ENCODE assay signal across 32 mouse cellular contexts in genomic region chr6:71713532-71713931, GRCm38 (mm10). TPM values are rescaled to one million over a fixed set of nuclear protein-coding genes. Genes with fewer than 3 reads are reported as not detected.
DNase-seq lines count a peak whose midpoint lies in the region; ATAC-seq and TF ChIP-seq lines count a peak whose summit lies in the region.
"Had no signal": no experiment of that assay in that cellular context is flagged by ENCODE, and none has a peak within 500 bp of the region (broad histone marks: within the 10 kb centered on the region; RNA-seq: fewer than 3 reads in every experiment).

No protein-coding gene starts in this region.

- 86% methylated on average over 2 of the region's 2 CpGs for WGBS in forebrain, postnatal 0 days
- 92% methylated on average over 2 of the region's 2 CpGs for WGBS in forebrain, embryonic 15.5 days
- WGBS in kidney, embryonic 14.5 days, result 84% methylated on average over 2 of the region's 2 CpGs

- intact Hi-C loops in left cerebral cortex, adult 2 months (cut with DNase I), result no loop called here

- DNase-seq in forebrain, postnatal 0 days, result no peak
- DNase-seq in left cerebral cortex, adult 2 months (ENCODE audit: extremely low spot score in 1 of 2, low spot score in 2 of 2), result no peak
- no peak for DNase-seq in left cerebral cortex, adult 18-20 months (ENCODE audit: low spot score in 2 of 2)
- peak; percentile 12 for DNase-seq in thymus, postnatal 4 days
- DNase-seq in thymus, postnatal 0 days (ENCODE audit: low spot score), result no peak
- DNase-seq in embryo, embryonic 9.5 days (ENCODE audit: extremely low spot score), result no peak
- DNase-seq: adrenal gland, adult 2 months; adrenal gland, postnatal 36 days; cerebellum, adult 18-20 months; cerebellum, postnatal 10 days; gastrocnemius, postnatal 25 days; heart, postnatal 14 days; kidney, adult 9 months; kidney, postnatal 25 days; liver, embryonic 13.5 days; lung, adult 18-20 months; lung, postnatal 14 days; right cerebral cortex, adult 18-20 months; thymus, postnatal 25 days had no signal

- ATAC-seq in forebrain, postnatal 0 days, result no peak
- ATAC-seq in forebrain, embryonic 15.5 days (replicated peaks), result no peak
- ATAC-seq in kidney, embryonic 14.5 days (ENCODE audit: low FRiP score, low TSS enrichment), result no peak
- ATAC-seq: hindbrain, embryonic 16.5 days; intestine, embryonic 16.5 days; midbrain, embryonic 16.5 days had no signal

- no peak overlapping the region for H3K9ac ChIP-seq in forebrain, postnatal 0 days
- H3K9ac ChIP-seq in forebrain, embryonic 15.5 days (replicated peaks), result no peak overlapping the region
- H3K9ac ChIP-seq in kidney, embryonic 14.5 days (ENCODE audit: low read depth, low read length), result no peak overlapping the region
- H3K9ac ChIP-seq: embryonic facial prominence, embryonic 15.5 days; forebrain, embryonic 12.5 days; limb, embryonic 15.5 days; liver, embryonic 13.5 days; neural tube, embryonic 12.5 days had no signal

- no peaks in the 10 kb centered on the region for H3K9me3 ChIP-seq in forebrain, postnatal 0 days (ENCODE audit: low read length)
- H3K9me3 ChIP-seq in forebrain, embryonic 15.5 days, result no peaks in the 10 kb centered on the region
- H3K9me3 ChIP-seq in kidney, embryonic 14.5 days (ENCODE audit: control insufficient read depth, low read length), result no peaks in the 10 kb centered on the region
- H3K9me3 ChIP-seq: embryonic facial prominence, embryonic 10.5 days; embryonic facial prominence, embryonic 15.5 days; forebrain, embryonic 12.5 days; limb, embryonic 10.5 days; limb, embryonic 15.5 days; liver, embryonic 13.5 days; midbrain, embryonic 10.5 days; neural tube, embryonic 12.5 days had no signal

- peak; percentile 13; the same call in 1 of the 2 replicates for TF ChIP-seq CTCF in forebrain, postnatal 0 days (IDR thresholded peaks at IDR 0.05; ENCODE audit: low read depth)
- TF ChIP-seq CTCF in left cerebral cortex, adult 2 months (IDR thresholded peaks at IDR 0.05), result peak; percentile 3; the same call in 1 of the 2 replicates

- no peak overlapping the region for H3K27ac ChIP-seq in forebrain, postnatal 0 days (ENCODE audit: low read depth, low read length)
- no peak overlapping the region for H3K27ac ChIP-seq in forebrain, embryonic 15.5 days (replicated peaks)
- no peak overlapping the region for H3K27ac ChIP-seq in left cerebral cortex, adult 2 months
- H3K27ac ChIP-seq in kidney, embryonic 14.5 days (ENCODE audit: low read depth, low read length), result no peak overlapping the region
- H3K27ac ChIP-seq: embryonic facial prominence, embryonic 10.5 days; embryonic facial prominence, embryonic 15.5 days; forebrain, embryonic 12.5 days; limb, embryonic 10.5 days; limb, embryonic 15.5 days; liver, embryonic 13.5 days; midbrain, embryonic 10.5 days; neural tube, embryonic 12.5 days had no signal

- H3K36me3 ChIP-seq in forebrain, postnatal 0 days (ENCODE audit: insufficient read depth), result no peaks in the 10 kb centered on the region
- no peaks in the 10 kb centered on the region for H3K36me3 ChIP-seq in forebrain, embryonic 15.5 days
- no peaks in the 10 kb centered on the region for H3K36me3 ChIP-seq in kidney, embryonic 14.5 days (ENCODE audit: control insufficient read depth, insufficient read depth, low read length)
- H3K36me3 ChIP-seq: embryonic facial prominence, embryonic 10.5 days; embryonic facial prominence, embryonic 15.5 days; forebrain, embryonic 12.5 days; limb, embryonic 10.5 days; limb, embryonic 15.5 days; liver, embryonic 13.5 days; midbrain, embryonic 10.5 days; neural tube, embryonic 12.5 days had no signal

- no peak overlapping the region for H3K4me2 ChIP-seq in forebrain, postnatal 0 days (ENCODE audit: low read depth)
- no peak overlapping the region for H3K4me2 ChIP-seq in forebrain, embryonic 15.5 days (replicated peaks)
- H3K4me2 ChIP-seq in kidney, embryonic 14.5 days (replicated peaks; ENCODE audit: low read depth, low read length), result no peak overlapping the region
- H3K4me2 ChIP-seq: embryonic facial prominence, embryonic 15.5 days; forebrain, embryonic 12.5 days; limb, embryonic 15.5 days; liver, embryonic 13.5 days; neural tube, embryonic 12.5 days had no signal

- H3K4me1 ChIP-seq in forebrain, postnatal 0 days (ENCODE audit: insufficient read depth), result peaks cover 12% of the 10 kb centered on the region; the same call in 1 of the 2 replicates
- peaks cover 17% of the 10 kb centered on the region for H3K4me1 ChIP-seq in forebrain, embryonic 15.5 days
- 0 out of 2 replicates have a peak, but pooled peaks cover 7% of the 10 kb centered on the region for H3K4me1 ChIP-seq in kidney, embryonic 14.5 days (ENCODE audit: control insufficient read depth, insufficient read depth, low read length)

- H3K27me3 ChIP-seq in forebrain, postnatal 0 days (ENCODE audit: insufficient read depth, low read length), result no peaks in the 10 kb centered on the region
- H3K27me3 ChIP-seq in forebrain, embryonic 15.5 days, result no peaks in the 10 kb centered on the region
- peaks cover 10% of the 10 kb centered on the region for H3K27me3 ChIP-seq in kidney, embryonic 14.5 days (ENCODE audit: control insufficient read depth, insufficient read depth, low read length)
- H3K27me3 ChIP-seq: neural tube, embryonic 12.5 days had no signal

- H3K4me3 ChIP-seq in forebrain, postnatal 0 days (ENCODE audit: low read depth, low read length), result no peak overlapping the region
- no peak overlapping the region for H3K4me3 ChIP-seq in forebrain, embryonic 15.5 days
- no peak overlapping the region for H3K4me3 ChIP-seq in left cerebral cortex, adult 2 months
- H3K4me3 ChIP-seq in kidney, embryonic 14.5 days (ENCODE audit: low read length), result no peak overlapping the region
- H3K4me3 ChIP-seq: embryonic facial prominence, embryonic 10.5 days; embryonic facial prominence, embryonic 15.5 days; forebrain, embryonic 12.5 days; limb, embryonic 10.5 days; limb, embryonic 15.5 days; liver, embryonic 13.5 days; midbrain, embryonic 10.5 days; myocyte; neural tube, embryonic 12.5 days had no signal

RNA-seq across cellular contexts. Expression of gene Reep1, which starts 6.2 kb away (rescaled TPM):
- 319 and 402 TPM in 2 replicates for total RNA-seq in forebrain, postnatal 0 days (2014; rRNA removed)
- polyA plus RNA-seq in forebrain, postnatal 0 days (2015; fragmentation: Nextera tagmentation; extraction: Ambion mirVana), result 187 and 243 TPM in 2 replicates
- 182 and 188 TPM in 2 replicates for polyA plus RNA-seq in forebrain, embryonic 15.5 days (2015; fragmentation: Nextera tagmentation; extraction: Ambion mirVana)
- 10 to 100 TPM; 81.4 to 81.5 TPM for total RNA-seq in left cerebral cortex, adult 2 months (2021)
- 10 to 100 TPM; 84.9 to 85.6 TPM for total RNA-seq in left cerebral cortex, adult 18-20 months (2021)
- polyA plus RNA-seq in thymus, postnatal 0 days (2015; fragmentation: Nextera tagmentation; extraction: Ambion mirVana), result 2.2 and 2.4 TPM in 2 replicates
- 5.9 and 13.2 TPM in 2 replicates for polyA plus RNA-seq in kidney, embryonic 14.5 days (2014; fragmentation: Nextera tagmentation; extraction: Ambion mirVana)

Comparison
In these comparisons a context has a peak if more than half of its experiments do, and no peak if none do; other contexts are left out.
1. RNA of gene Reep1, which starts 6.2 kb away (polyA plus RNA-seq): 187 to 243 TPM in forebrain, postnatal 0 days and 182 to 188 TPM in forebrain, embryonic 15.5 days; 5.9 to 13.2 TPM in kidney, embryonic 14.5 days and 2.2 to 2.4 TPM in thymus, postnatal 0 days; every median in the first group is over 10 times any median in the second.